ENCODE assay signal across 20 mouse cellular contexts in genomic region chr11:6293601-6294000, GRCm38 (mm10). TPM values are rescaled to one million over a fixed set of nuclear protein-coding genes. Genes with fewer than 3 reads are reported as not detected.
DNase-seq lines count a peak whose midpoint lies in the region; ATAC-seq lines count a peak whose summit lies in the region.
"Had no signal": no experiment of that assay in that cellular context is flagged by ENCODE, and none has a peak within 500 bp of the region (broad histone marks: within the 10 kb centered on the region; RNA-seq: fewer than 3 reads in every experiment).

No protein-coding gene starts in this region.

- H3K27ac ChIP-seq in heart, embryonic 15.5 days, result no peak overlapping the region
- H3K27ac ChIP-seq in heart, embryonic 10.5 days, result no peak overlapping the region
- H3K27ac ChIP-seq in liver, embryonic 11.5 days (ENCODE audit: low read depth, low read length), result no peak overlapping the region
- H3K27ac ChIP-seq: forebrain, embryonic 10.5 days; hindbrain, embryonic 10.5 days; limb, embryonic 10.5 days had no signal

- ATAC-seq in erythroblast, adult 5-6 weeks (replicated peaks; ENCODE audit: low FRiP score, poor library complexity, severe bottlenecking), result no peak
- no peak for ATAC-seq in heart, embryonic 15.5 days (replicated peaks; ENCODE audit: insufficient number of reproducible peaks, insufficient read depth, low FRiP score, low read depth)
- no peak for ATAC-seq in liver, embryonic 11.5 days (replicated peaks; ENCODE audit: low FRiP score)
- ATAC-seq: forebrain, postnatal 0 days; midbrain, embryonic 16.5 days had no signal

- no peak for DNase-seq in heart, embryonic 10.5 days (ENCODE audit: low spot score)
- no peak for DNase-seq in liver, embryonic 11.5 days (ENCODE audit: low spot score)
- DNase-seq in liver, result no peak
- DNase-seq in left cerebral cortex, adult 8-10 months (ENCODE audit: low spot score in 2 of 2), result no peak
- no peak for DNase-seq in lung, postnatal 14 days
- DNase-seq: adrenal gland, adult 8-10 months; cerebellum, postnatal 10 days; forebrain, postnatal 0 days; kidney, postnatal 25 days; lung, adult 2 months; lung, postnatal 36 days; right cerebral cortex, postnatal 25 days; thymus, adult 2 months had no signal

- H3K9me3 ChIP-seq in erythroblast, embryonic 14.5 days (ENCODE audit: control insufficient read depth, low read length), result no peaks in the 10 kb centered on the region; the same call in 1 of the 2 replicates
- H3K9me3 ChIP-seq in heart, embryonic 15.5 days (replicated peaks), result no peaks in the 10 kb centered on the region
- H3K9me3 ChIP-seq in heart, embryonic 10.5 days, result no peaks in the 10 kb centered on the region
- no peaks in the 10 kb centered on the region for H3K9me3 ChIP-seq in liver, embryonic 11.5 days (ENCODE audit: control insufficient read depth, low read length)
- H3K9me3 ChIP-seq: forebrain, embryonic 10.5 days; hindbrain, embryonic 10.5 days; limb, embryonic 10.5 days had no signal

- H3K4me2 ChIP-seq in heart, embryonic 15.5 days, result peak overlapping the region; percentile 69; the same call in 1 of the 2 replicates
- peak overlapping the region; percentile 78 for H3K4me2 ChIP-seq in liver, embryonic 11.5 days

- 87% methylated on average over 2 of the region's 2 CpGs for WGBS in heart, embryonic 15.5 days
- WGBS in heart, embryonic 10.5 days, result 91% methylated on average over 2 of the region's 2 CpGs
- WGBS in liver, embryonic 11.5 days, result 86% methylated on average over 2 of the region's 2 CpGs

- H3K36me3 ChIP-seq in erythroblast, embryonic 14.5 days (ENCODE audit: control insufficient read depth), result peaks cover 54% of the 10 kb centered on the region
- peaks cover 18% of the 10 kb centered on the region for H3K36me3 ChIP-seq in heart, embryonic 15.5 days
- H3K36me3 ChIP-seq in heart, embryonic 10.5 days, result peaks cover 19% of the 10 kb centered on the region
- H3K36me3 ChIP-seq in liver, embryonic 11.5 days (ENCODE audit: control insufficient read depth, insufficient read depth, low read length), result peaks cover 11% of the 10 kb centered on the region

- H3K4me1 ChIP-seq in erythroblast, embryonic 14.5 days (ENCODE audit: control insufficient read depth), result peaks cover 74% of the 10 kb centered on the region
- H3K4me1 ChIP-seq in heart, embryonic 15.5 days (replicated peaks), result peaks cover 17% of the 10 kb centered on the region
- peaks cover 16% of the 10 kb centered on the region; the same call in 1 of the 2 replicates for H3K4me1 ChIP-seq in heart, embryonic 10.5 days
- H3K4me1 ChIP-seq in liver, embryonic 11.5 days (replicated peaks; ENCODE audit: control insufficient read depth, insufficient read depth, low read length), result peaks cover 21% of the 10 kb centered on the region

- H3K27me3 ChIP-seq in erythroblast, embryonic 14.5 days (ENCODE audit: control insufficient read depth), result no peaks in the 10 kb centered on the region
- H3K27me3 ChIP-seq in heart, embryonic 15.5 days, result no peaks in the 10 kb centered on the region
- H3K27me3 ChIP-seq in heart, embryonic 10.5 days (ENCODE audit: insufficient read depth, poor library complexity, severe bottlenecking), result no peaks in the 10 kb centered on the region
- no peaks in the 10 kb centered on the region for H3K27me3 ChIP-seq in liver, embryonic 11.5 days (replicated peaks; ENCODE audit: control insufficient read depth, insufficient read depth, low read length)

- H3K4me3 ChIP-seq in erythroblast, embryonic 14.5 days (replicated peaks), result peak overlapping the region; percentile 74
- no peak overlapping the region for H3K4me3 ChIP-seq in heart, embryonic 15.5 days
- H3K4me3 ChIP-seq in heart, embryonic 10.5 days, result no peak overlapping the region; the same call in 1 of the 2 replicates
- H3K4me3 ChIP-seq in liver, embryonic 11.5 days (ENCODE audit: low read depth, low read length), result no peak overlapping the region
- H3K4me3 ChIP-seq: limb, embryonic 10.5 days had no signal

- no peak overlapping the region for H3K9ac ChIP-seq in heart, embryonic 15.5 days
- no peak overlapping the region for H3K9ac ChIP-seq in liver, embryonic 11.5 days (ENCODE audit: low read depth, low read length)
- H3K9ac ChIP-seq: forebrain, postnatal 0 days had no signal

RNA-seq across cellular contexts. Expression of gene Ogdh, which starts 2.2 kb away (rescaled TPM):
- polyA plus RNA-seq in erythroblast, embryonic 14.5 days (2012), result 13.2 and 19.7 TPM in 2 replicates
- 78.6 and 82.6 TPM in 2 replicates for total RNA-seq in erythroblast, adult 5-6 weeks (2015; ENCODE audit: low replicate concordance)
- 88.5 and 94.4 TPM in 2 replicates for total RNA-seq in erythroblast, adult 5-6 weeks (2017; ENCODE audit: low replicate concordance)
- 264 and 278 TPM in 2 replicates for polyA plus RNA-seq in heart, embryonic 15.5 days (2015; fragmentation: Nextera tagmentation; extraction: Ambion mirVana)
- 187 and 299 TPM in 2 replicates for polyA plus RNA-seq in heart, embryonic 10.5 days (2016; fragmentation: Nextera tagmentation; extraction: Ambion mirVana)
- polyA plus RNA-seq in liver, embryonic 11.5 days (2014; fragmentation: Nextera tagmentation; extraction: Ambion mirVana), result 124 and 131 TPM in 2 replicates
- total RNA-seq in left cerebral cortex, adult 8-10 months (2022), result 100 to 1,000 TPM; 244 to 278 (median 257) TPM

RNA-seq across cellular contexts. Expression of gene Tmed4, which starts 18.9 kb away (rescaled TPM):
- polyA plus RNA-seq in erythroblast, embryonic 14.5 days (2012), result 3.1 and 3.2 TPM in 2 replicates
- 10.0 and 11.7 TPM in 2 replicates for total RNA-seq in erythroblast, adult 5-6 weeks (2015; ENCODE audit: low replicate concordance)
- total RNA-seq in erythroblast, adult 5-6 weeks (2017; ENCODE audit: low replicate concordance), result 7.4 and 13.2 TPM in 2 replicates
- polyA plus RNA-seq in heart, embryonic 15.5 days (2015; fragmentation: Nextera tagmentation; extraction: Ambion mirVana), result 76.0 and 84.3 TPM in 2 replicates
- polyA plus RNA-seq in heart, embryonic 10.5 days (2016; fragmentation: Nextera tagmentation; extraction: Ambion mirVana), result 85.6 and 101 TPM in 2 replicates
- 76.2 and 78.8 TPM in 2 replicates for polyA plus RNA-seq in liver, embryonic 11.5 days (2014; fragmentation: Nextera tagmentation; extraction: Ambion mirVana)
- 100 to 1,000 TPM in 1 of 4 experiments, 10 to 100 TPM in 3; 87.6 to 100 (median 93.7) TPM for total RNA-seq in left cerebral cortex, adult 8-10 months (2022)

RNA-seq across cellular contexts. Expression of gene Ddx56, which starts 26.0 kb away (rescaled TPM):
- 0.36 and 0.37 TPM in 2 replicates for polyA plus RNA-seq in erythroblast, embryonic 14.5 days (2012)
- 4.0 and 16.9 TPM in 2 replicates for total RNA-seq in erythroblast, adult 5-6 weeks (2015; ENCODE audit: low replicate concordance)
- 3.3 and 9.0 TPM in 2 replicates for total RNA-seq in erythroblast, adult 5-6 weeks (2017; ENCODE audit: low replicate concordance)
- 45.8 and 60.3 TPM in 2 replicates for polyA plus RNA-seq in heart, embryonic 15.5 days (2015; fragmentation: Nextera tagmentation; extraction: Ambion mirVana)
- polyA plus RNA-seq in heart, embryonic 10.5 days (2016; fragmentation: Nextera tagmentation; extraction: Ambion mirVana), result 93.7 and 111 TPM in 2 replicates
- polyA plus RNA-seq in liver, embryonic 11.5 days (2014; fragmentation: Nextera tagmentation; extraction: Ambion mirVana), result 141 and 151 TPM in 2 replicates
- total RNA-seq in left cerebral cortex, adult 8-10 months (2022), result 10 to 100 TPM; 43.0 to 53.3 (median 49.9) TPM

Comparison
In these comparisons a context has a peak if more than half of its experiments do, and no peak if none do; other contexts are left out.
1. RNA of gene Tmed4, which starts 18.9 kb away (polyA plus RNA-seq): 85.6 to 101 TPM in heart, embryonic 10.5 days, 76.2 to 78.8 TPM in liver, embryonic 11.5 days and 76.0 to 84.3 TPM in heart, embryonic 15.5 days; 3.1 to 3.2 TPM in erythroblast, embryonic 14.5 days; every median in the first group is over 10 times any median in the second.
2. RNA of gene Ddx56, which starts 26.0 kb away (polyA plus RNA-seq): 141 to 151 TPM in liver, embryonic 11.5 days, 93.7 to 111 TPM in heart, embryonic 10.5 days and 45.8 to 60.3 TPM in heart, embryonic 15.5 days; 0.36 to 0.37 TPM in erythroblast, embryonic 14.5 days; every median in the first group is over 10 times any median in the second.